Mouse (Mus musculus): ENCODE results near the gene Stac3.

- no peak for TF ChIP-seq RCOR1 (conservative IDR thresholded peaks at IDR 0.05; ENCODE audit: low read depth, low read length)
- no peak for TF ChIP-seq POLR2A (IDR thresholded peaks at IDR 0.05; ENCODE audit: low read depth, low read length)
Observed at GRCm38 (mm10) chr10:127549892-127550291, 48.4 kb downstream of the Stac3 start.
